Mouse (Mus musculus): ENCODE results near the gene Hes7. TPM values are rescaled to one million over a fixed set of nuclear protein-coding genes. Genes with fewer than 3 reads are reported as not detected.
A peak's percentile ranks its signal among the peaks of the same experiment; 100 is the strongest.

Gene Hes7
- total RNA-seq, 4 experiments from 2014 or later: 0.20 to 1.3 (median 0.74) TPM

DNA sequence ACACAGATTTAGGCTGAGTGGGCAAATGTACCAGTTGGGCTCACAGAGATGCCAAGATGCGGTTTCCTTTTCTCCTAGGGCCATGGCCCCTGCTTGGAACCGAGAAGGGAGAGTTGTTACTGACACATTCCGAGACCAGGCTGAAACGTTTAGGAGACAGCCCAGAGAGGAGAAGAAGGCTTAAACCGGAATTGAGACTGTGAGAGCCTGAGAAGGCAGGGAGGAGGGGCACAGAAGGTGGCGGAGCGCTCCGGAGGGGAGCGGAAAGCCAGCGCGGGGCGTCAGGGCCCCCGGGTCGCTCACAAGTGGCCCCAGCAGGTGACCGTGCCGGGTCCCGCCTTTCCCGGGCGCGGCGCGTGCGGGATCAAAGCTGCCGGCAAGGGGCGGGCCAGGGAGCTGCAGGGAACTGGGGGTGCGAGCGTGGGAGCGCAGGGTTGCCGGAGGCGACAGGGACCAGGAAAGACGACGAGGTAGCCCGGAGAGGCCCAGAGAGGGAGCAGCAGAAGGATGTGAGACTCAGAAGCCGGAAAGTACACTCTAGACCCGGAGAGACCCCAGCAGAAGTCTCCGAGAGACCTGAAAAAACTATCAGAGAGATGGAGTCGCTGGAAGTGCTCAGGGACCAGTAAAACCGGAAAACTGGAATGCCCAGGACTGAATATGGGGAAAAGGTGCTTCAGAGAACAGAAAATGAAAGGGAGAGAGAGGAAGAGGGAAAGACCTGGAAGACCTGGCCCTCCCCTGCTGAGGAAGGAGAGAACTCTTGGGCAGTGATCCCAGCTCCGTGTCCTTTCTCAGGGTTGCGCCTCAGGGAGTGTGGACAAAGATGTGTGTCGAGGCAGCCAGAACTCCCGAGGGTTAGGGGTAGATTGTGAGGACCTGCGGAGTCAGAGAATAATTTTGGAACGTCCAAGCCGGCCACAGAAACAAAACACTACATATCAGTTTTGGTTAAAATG, 2.2 kb upstream of the Hes7 start:
- DNase-seq (ENCODE audit: low spot score in 2 of 2): no peak

DNA sequence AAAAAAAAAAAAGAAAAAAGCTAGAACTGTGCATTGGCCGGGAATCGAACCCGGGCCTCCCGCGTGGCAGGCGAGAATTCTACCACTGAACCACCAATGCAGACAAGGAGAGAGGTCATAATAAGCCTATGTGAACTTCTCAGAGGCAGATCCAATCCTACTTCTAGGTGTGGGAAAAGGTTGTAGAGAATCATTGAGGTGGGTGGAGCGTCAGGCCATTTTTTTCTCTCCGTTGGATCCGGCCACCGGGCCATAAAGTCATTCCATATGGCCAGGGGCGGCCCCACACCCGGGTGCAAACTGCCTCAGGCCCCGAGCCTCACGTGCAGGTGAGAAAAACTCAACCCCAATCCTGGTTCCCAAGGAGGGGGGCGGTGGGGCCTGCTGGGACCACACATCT, 1.4 kb upstream of the Hes7 start:
- peak in 1 of 2 experiments; percentile 89 for DNase-seq (ENCODE audit: low spot score in 2 of 2)

DNA sequence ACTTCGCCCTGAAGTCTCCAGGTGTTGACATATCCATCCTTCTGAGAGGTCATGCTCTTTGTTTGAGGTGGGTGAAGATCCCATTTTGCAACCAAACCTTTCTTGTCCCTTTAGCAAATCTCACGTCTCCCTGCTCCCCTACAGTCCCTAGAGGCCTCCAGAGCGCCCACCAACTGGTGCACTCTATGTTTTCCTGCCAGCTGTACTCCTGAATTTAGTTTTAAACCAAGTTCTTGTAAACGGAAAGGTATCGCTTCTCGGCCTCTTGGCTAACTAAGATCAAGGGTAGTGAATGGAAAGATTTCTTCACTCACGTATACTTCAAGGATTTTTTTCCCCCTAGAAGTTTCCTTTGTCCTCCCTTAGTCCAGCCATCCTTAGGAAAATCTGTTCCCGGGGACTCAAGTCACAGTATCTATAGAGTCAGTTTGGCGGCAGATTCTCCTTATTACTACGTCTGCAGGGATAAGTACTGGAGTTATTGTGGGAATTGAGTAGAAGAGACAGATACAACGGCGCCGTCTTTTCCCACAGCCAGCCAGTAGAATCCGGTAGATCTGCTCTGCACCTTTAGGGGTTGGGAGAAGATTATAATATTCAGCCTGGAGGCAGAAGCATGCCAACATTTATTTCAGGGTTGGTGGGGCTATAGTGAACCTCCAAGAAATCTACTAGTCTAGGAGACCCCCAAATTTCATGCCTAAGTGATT, 603 bp upstream of the Hes7 start:
- DNase-seq (ENCODE audit: low spot score in 2 of 2): no peak

- DNase-seq (ENCODE audit: low spot score in 2 of 2): no peak
Observed at GRCm38 (mm10) chr11:69121001-69121740, 967 bp downstream of the Hes7 start.

GRCm38 (mm10) chr11:69121741-69122335, 1.6 kb downstream of the Hes7 start:
- DNase-seq (ENCODE audit: low spot score in 2 of 2): no peak

DNA sequence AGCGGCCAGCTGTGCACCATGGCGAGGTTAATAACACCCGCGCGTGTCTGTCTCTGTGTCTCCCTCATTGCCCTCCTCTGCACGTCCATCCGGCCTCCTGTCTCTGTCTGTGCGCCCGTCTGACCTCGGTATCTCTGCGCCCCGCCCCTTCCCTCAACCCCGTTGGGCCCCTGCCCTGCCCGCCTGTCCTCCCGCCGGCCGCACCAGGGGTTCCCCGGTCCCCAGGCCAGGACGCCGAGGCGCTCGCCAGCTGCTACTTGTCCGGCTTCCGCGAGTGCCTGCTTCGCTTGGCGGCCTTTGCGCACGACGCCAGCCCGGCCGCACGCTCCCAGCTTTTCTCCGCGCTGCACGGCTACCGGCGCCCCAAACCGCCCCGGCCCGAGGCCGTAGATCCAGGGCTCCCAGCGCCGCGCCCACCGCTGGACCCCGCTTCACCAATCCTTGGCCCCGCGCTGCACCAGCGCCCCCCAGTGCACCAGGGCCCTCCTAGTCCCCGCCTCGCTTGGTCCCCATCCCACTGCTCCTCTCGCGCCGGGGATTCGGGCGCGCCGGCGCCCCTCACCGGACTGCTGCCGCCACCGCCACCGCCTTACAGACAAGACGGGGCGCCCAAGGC, 2.2 kb downstream of the Hes7 start, which contains the start of gene 9130213A22Rik:
Gene 9130213A22Rik, minus strand, starts transcription at position 254 of the 616 bp plus-strand sequence.
- DNase-seq (ENCODE audit: low spot score in 2 of 2): peak; percentile 79 to 81

GRCm38 (mm10) chr11:69123056-69123692, 3.0 kb downstream of the Hes7 start:
- DNase-seq (ENCODE audit: low spot score in 2 of 2): peak; percentile 86 to 97

DNA sequence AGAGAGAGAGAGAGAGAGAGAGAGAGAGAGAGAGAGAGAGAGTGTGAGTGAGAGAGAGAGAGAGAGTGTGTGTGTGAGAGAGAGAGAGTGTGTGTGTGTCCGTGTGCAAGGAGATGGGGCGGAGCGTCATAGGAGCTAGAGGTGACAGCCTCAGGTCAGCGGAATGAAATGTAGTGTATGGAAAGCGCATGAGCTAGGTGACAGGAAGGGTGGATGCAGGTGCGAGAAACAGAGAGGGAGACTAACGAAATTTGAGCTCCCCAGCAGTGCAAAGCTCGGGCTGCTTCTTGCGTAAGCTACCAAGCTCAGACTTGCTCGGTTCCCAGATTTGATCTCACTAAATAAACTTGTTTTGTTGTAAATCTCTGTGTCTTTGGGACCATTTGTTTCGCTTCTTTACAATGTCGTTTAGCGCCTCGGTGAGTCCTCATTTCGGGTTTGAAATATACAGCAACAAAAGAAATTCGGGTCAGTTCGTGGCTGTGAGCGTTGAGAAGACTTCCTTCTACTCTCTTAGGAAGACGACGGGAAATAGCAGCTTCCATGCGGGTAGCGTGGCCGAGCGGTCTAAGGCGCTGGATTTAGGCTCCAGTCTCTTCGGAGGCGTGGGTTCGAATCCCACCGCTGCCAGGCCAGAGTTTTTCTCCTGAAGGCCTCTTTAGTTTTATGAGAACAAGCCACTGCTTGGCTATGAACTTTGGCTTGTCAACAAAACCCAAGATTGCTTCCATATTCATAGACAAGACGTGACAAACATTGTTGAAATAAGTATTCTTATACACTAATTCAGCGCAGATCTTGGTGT, 3.7 kb downstream of the Hes7 start:
- peak; percentile 82 to 97 for DNase-seq (ENCODE audit: low spot score in 2 of 2)

- no peak for DNase-seq (ENCODE audit: low spot score in 2 of 2)
Observed at GRCm38 (mm10) chr11:69124498-69124847, 4.3 kb downstream of the Hes7 start.

GRCm38 (mm10) chr11:69125041-69125851, 5.0 kb downstream of the Hes7 start:
- DNase-seq (ENCODE audit: low spot score in 2 of 2): peak; percentile 74 to 80

- no peak for DNase-seq (ENCODE audit: low spot score in 2 of 2)
Observed at GRCm38 (mm10) chr11:69125852-69125918, 5.5 kb downstream of the Hes7 start, which contains the start of gene Aloxe3. TSS of gene Aloxe3 (plus strand) at chr11:69125896.

GRCm38 (mm10) chr11:69125919-69126705, 5.9 kb downstream of the Hes7 start:
- no peak for DNase-seq (ENCODE audit: low spot score in 2 of 2)

DNA sequence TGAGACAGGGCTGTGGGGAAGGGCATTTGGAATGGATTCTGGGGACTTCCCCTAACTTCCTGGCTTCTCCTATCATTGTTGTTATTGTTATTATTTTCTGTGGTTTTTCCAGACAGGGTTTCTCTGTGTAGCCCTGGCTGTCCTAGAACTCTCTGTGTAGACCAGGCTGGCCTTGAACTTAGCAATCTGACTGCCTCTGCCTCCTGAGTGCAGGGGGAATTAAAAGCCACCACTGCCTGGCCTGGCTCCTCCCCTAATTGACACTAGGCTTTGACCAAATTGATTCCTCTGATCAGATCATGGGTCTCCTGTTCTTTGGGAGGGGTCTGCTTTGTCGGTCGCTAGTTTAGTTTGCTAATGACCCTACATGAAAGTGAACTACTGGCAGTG, 6.5 kb downstream of the Hes7 start:
- DNase-seq (ENCODE audit: low spot score in 2 of 2): no peak

DNA sequence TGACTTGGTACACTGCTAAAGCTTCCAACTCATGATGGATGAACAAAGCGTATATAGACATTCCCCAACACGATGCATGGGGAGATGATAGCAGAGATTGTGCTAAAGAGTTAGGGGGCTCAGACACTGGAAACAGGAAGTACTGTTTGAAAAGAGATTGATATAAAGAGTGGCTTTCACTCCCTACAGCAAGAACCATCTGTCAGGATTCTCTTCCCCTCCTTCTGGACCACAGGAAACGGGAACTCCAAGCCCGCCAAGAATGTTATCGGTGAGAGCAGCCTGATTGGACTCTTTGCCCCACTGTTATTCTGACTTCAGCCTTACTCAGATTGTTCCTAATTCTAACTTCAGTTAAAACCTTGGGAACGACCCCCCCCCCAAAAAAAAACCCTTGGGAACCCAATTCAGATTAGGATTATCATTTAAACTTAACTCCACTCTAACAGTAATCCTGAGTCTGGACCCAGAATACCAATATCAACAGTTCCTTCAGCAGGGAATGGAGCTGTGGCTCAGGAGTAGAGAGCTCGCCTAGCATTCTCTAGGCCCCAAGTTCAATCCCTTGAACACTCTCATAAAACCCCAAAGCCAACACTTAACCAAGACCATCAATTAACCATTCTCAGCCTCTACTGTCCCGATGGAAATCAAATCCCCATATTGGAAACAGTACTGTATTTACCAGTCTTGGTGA, 8.4 kb downstream of the Hes7 start:
- no peak for DNase-seq (ENCODE audit: low spot score in 2 of 2)

- no peak for DNase-seq (ENCODE audit: low spot score in 2 of 2)
Observed at GRCm38 (mm10) chr11:69133566-69133922, 13.3 kb downstream of the Hes7 start.

GRCm38 (mm10) chr11:69133923-69134621, 13.9 kb downstream of the Hes7 start:
- peak; percentile 73 to 89 for DNase-seq (ENCODE audit: low spot score in 2 of 2)

- no peak for DNase-seq (ENCODE audit: low spot score in 2 of 2)
Observed at GRCm38 (mm10) chr11:69134622-69134968, 14.4 kb downstream of the Hes7 start.

All from left cerebral cortex, adult 8-10 months (tissue).